Mouse (Mus musculus) lung, postnatal 0 days (tissue): Measurements from ENCODE around the gene Rap1gds1.

ENCODE experiments used
- CTCF ChIP-seq: IDR thresholded peaks from 2 replicates; pipeline ENCODE4 v1.5.1; 2016; ENCODE audit warnings: antibody characterized with exemption, mild to moderate bottlenecking
- EP300 ChIP-seq: IDR thresholded peaks from 2 replicates; pipeline ENCODE4 v1.6.1; 2016; ENCODE audit warnings: antibody characterized with exemption, mild to moderate bottlenecking, control low read depth

DNA sequence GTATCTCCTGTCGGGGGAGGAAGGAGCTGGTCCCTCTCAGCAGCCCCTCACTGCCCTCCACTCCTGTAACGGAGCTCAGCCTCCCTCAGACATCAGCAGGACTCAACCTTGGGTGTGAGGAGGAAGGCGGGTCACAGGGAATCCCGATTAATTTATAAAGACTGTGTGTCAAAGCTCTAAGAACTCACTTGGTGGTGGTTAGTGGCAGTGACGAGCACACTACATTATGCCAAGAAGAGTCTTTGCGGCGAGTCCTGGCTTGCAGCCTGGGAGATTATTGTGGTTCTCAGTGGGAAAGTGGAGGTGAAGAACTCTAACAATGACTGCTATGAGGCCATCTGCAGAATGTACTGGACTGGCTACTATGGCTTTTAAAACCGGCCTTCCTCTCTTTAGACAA, 148.8 kb downstream of the Rap1gds1 start:
- TF ChIP-seq CTCF: no peak
- no peak for TF ChIP-seq EP300
